In the genomic region with DNA sequence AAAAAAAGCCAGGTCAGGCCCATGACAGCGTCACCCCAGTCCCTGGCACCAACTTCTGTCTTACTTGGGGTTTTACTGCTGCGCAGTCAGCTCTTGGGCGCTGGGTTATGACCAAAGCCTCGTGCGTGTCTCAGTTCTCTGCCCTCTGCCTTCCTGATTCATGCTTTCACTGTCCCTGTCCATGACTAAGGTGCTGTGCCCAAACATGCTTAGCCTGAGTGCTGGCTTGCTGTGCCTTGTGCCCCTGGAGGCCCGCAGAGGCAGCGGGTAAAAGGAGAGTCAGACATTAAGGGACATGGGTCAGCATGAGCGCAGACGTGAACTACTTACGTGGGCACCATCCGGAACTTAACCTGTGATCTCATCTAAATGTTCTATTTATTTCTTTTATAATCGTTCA, we compare ENCODE assay signal across 25 mouse cellular contexts. TPM values are rescaled to one million over a fixed set of nuclear protein-coding genes. Genes with fewer than 3 reads are reported as not detected.
"Had no signal": no experiment of that assay in that cellular context is flagged by ENCODE, and none has a peak within 500 bp of the region (broad histone marks: within the 10 kb centered on the region; RNA-seq: fewer than 3 reads in every experiment).

No protein-coding gene starts in this region.

- H3K4me3 ChIP-seq: layer of hippocampus, adult 2 months; limb, embryonic 12.5 days; limb, embryonic 15.5 days; midbrain, embryonic 12.5 days; midbrain, embryonic 15.5 days; neural tube, embryonic 12.5 days; neural tube, embryonic 15.5 days; stomach, embryonic 15.5 days had no signal

- H3K27ac ChIP-seq: layer of hippocampus, adult 2 months; limb, embryonic 12.5 days; limb, embryonic 15.5 days; liver, embryonic 14.5 days; macrophage; midbrain, embryonic 12.5 days; midbrain, embryonic 15.5 days; neural tube, embryonic 12.5 days; neural tube, embryonic 15.5 days; stomach, embryonic 15.5 days had no signal

- H3K36me3 ChIP-seq: limb, embryonic 15.5 days; midbrain, embryonic 15.5 days; neural tube, embryonic 15.5 days; stomach, embryonic 15.5 days had no signal

- H3K27me3 ChIP-seq: limb, embryonic 12.5 days; limb, embryonic 15.5 days; midbrain, embryonic 12.5 days; midbrain, embryonic 15.5 days; neural tube, embryonic 12.5 days; neural tube, embryonic 15.5 days; stomach, embryonic 15.5 days had no signal

- DNase-seq: left cerebral cortex, postnatal 4 days; liver, postnatal 0 days; lung, embryonic 14.5 days; right cerebral cortex, adult 18-20 months; right cerebral cortex, postnatal 14 days; right cerebral cortex, postnatal 4 days; thymus, adult 18-20 months; thymus, postnatal 36 days had no signal

- H3K4me1 ChIP-seq: midbrain, embryonic 12.5 days had no signal

RNA-seq across cellular contexts. Expression of a gene that starts 59.8 kb away (rescaled TPM):
- total RNA-seq: layer of hippocampus, adult 2 months; layer of hippocampus, postnatal 14 days; left cerebral cortex, postnatal 14 days; left cerebral cortex, postnatal 4 days; megakaryocyte, adult 5-6 weeks had no signal
- polyA plus RNA-seq: intestine, embryonic 14.5 days; intestine, postnatal 0 days; large intestine, adult 2 months; limb, embryonic 12.5 days; liver, embryonic 11.5 days; liver, embryonic 14.5 days; liver, postnatal 0 days; macrophage; midbrain, embryonic 12.5 days; midbrain, embryonic 15.5 days; neural tube, embryonic 12.5 days had no signal
